Mouse (Mus musculus) liver, postnatal 0 days (tissue): Measurements from ENCODE around the gene Slc22a1.

Experiments used
- CTCF ChIP-seq: sonication (generic); IDR thresholded peaks from 2 replicates; pipeline ENCODE4 v1.5.1; 2016; ENCODE audit warnings: antibody characterized with exemption, low read depth
- EP300 ChIP-seq: IDR thresholded peaks from 2 replicates; pipeline ENCODE4 v1.6.1; 2016; ENCODE audit warnings: antibody characterized with exemption, low read depth, mild to moderate bottlenecking

GRCm38 (mm10) chr17:12655826-12656225 lies 19.8 kb downstream of the Slc22a1 start:
- TF ChIP-seq CTCF (no peak), EP300 (no peak)
